ENCODE assay signal across 23 mouse cellular contexts in genomic region chr6:86244866-86245265, GRCm38 (mm10). TPM values are rescaled to one million over a fixed set of nuclear protein-coding genes. Genes with fewer than 3 reads are reported as not detected.
A peak's percentile ranks its signal among the peaks of the same experiment; 100 is the strongest.
DNase-seq lines count a peak whose midpoint lies in the region; ATAC-seq lines count a peak whose summit lies in the region.
"Had no signal": no experiment of that assay in that cellular context is flagged by ENCODE, and none has a peak within 500 bp of the region (broad histone marks: within the 10 kb centered on the region; RNA-seq: fewer than 3 reads in every experiment).

No protein-coding gene starts in this region.

- 41% methylated on average over 3 of the region's 3 CpGs for WGBS in forebrain, embryonic 10.5 days
- 23% methylated on average over 3 of the region's 3 CpGs for WGBS in forebrain, embryonic 14.5 days
- WGBS in hindbrain, embryonic 11.5 days: 24% methylated on average over 3 of the region's 3 CpGs
- 22% methylated on average over 3 of the region's 3 CpGs for WGBS in hindbrain, embryonic 13.5 days

- H3K27me3 ChIP-seq in forebrain, embryonic 10.5 days (ENCODE audit: poor library complexity, severe bottlenecking): no peaks in the 10 kb centered on the region; the same call in 1 of the 2 replicates
- no peaks in the 10 kb centered on the region for H3K27me3 ChIP-seq in forebrain, embryonic 14.5 days (replicated peaks; ENCODE audit: control insufficient read depth, insufficient read depth, low read length)
- H3K27me3 ChIP-seq in hindbrain, embryonic 11.5 days (ENCODE audit: control insufficient read depth, insufficient read depth, low read length): no peaks in the 10 kb centered on the region
- no peaks in the 10 kb centered on the region for H3K27me3 ChIP-seq in hindbrain, embryonic 13.5 days
- H3K27me3 ChIP-seq: embryonic facial prominence, embryonic 15.5 days; forebrain, embryonic 13.5 days had no signal

- peaks cover 37% of the 10 kb centered on the region for H3K4me1 ChIP-seq in forebrain, embryonic 10.5 days
- peaks cover 8% of the 10 kb centered on the region; the same call in 1 of the 2 replicates for H3K4me1 ChIP-seq in forebrain, embryonic 14.5 days (ENCODE audit: control insufficient read depth, insufficient read depth, low read length)
- no peaks in the 10 kb centered on the region for H3K4me1 ChIP-seq in hindbrain, embryonic 11.5 days (replicated peaks; ENCODE audit: control insufficient read depth, insufficient read depth, low read length)
- H3K4me1 ChIP-seq in hindbrain, embryonic 13.5 days (replicated peaks): peaks cover 10% of the 10 kb centered on the region; the same call in 1 of the 2 replicates
- H3K4me1 ChIP-seq: embryonic facial prominence, embryonic 15.5 days had no signal

- H3K4me3 ChIP-seq in forebrain, embryonic 10.5 days: no peak overlapping the region
- H3K4me3 ChIP-seq in forebrain, embryonic 14.5 days (ENCODE audit: low read depth, low read length): no peak overlapping the region
- no peak overlapping the region for H3K4me3 ChIP-seq in hindbrain, embryonic 11.5 days (ENCODE audit: low read depth, low read length)
- H3K4me3 ChIP-seq in hindbrain, embryonic 13.5 days: no peak overlapping the region
- H3K4me3 ChIP-seq: embryonic facial prominence, embryonic 15.5 days; erythroblast, embryonic 14.5 days; forebrain, embryonic 13.5 days; heart, embryonic 10.5 days had no signal

- H3K36me3 ChIP-seq in forebrain, embryonic 10.5 days (replicated peaks): no peaks in the 10 kb centered on the region
- H3K36me3 ChIP-seq in forebrain, embryonic 14.5 days (ENCODE audit: control insufficient read depth, insufficient read depth, low read length): no peaks in the 10 kb centered on the region
- no peaks in the 10 kb centered on the region for H3K36me3 ChIP-seq in hindbrain, embryonic 11.5 days (ENCODE audit: control insufficient read depth, insufficient read depth, low read length)
- H3K36me3 ChIP-seq in hindbrain, embryonic 13.5 days: no peaks in the 10 kb centered on the region
- H3K36me3 ChIP-seq: embryonic facial prominence, embryonic 15.5 days; heart, embryonic 10.5 days had no signal

- no peak overlapping the region for H3K4me2 ChIP-seq in forebrain, embryonic 14.5 days (ENCODE audit: low read length)
- no peak overlapping the region for H3K4me2 ChIP-seq in hindbrain, embryonic 11.5 days (replicated peaks; ENCODE audit: low read depth, low read length)
- H3K4me2 ChIP-seq in hindbrain, embryonic 13.5 days: no peak overlapping the region
- H3K4me2 ChIP-seq: embryonic facial prominence, embryonic 15.5 days; forebrain, embryonic 13.5 days had no signal

- H3K9ac ChIP-seq in forebrain, embryonic 14.5 days (ENCODE audit: low read length): no peak overlapping the region
- H3K9ac ChIP-seq in hindbrain, embryonic 11.5 days (ENCODE audit: low read depth, low read length): no peak overlapping the region
- H3K9ac ChIP-seq in hindbrain, embryonic 13.5 days: no peak overlapping the region
- H3K9ac ChIP-seq: embryonic facial prominence, embryonic 15.5 days; forebrain, embryonic 13.5 days had no signal

- no peak for ATAC-seq in forebrain, embryonic 14.5 days
- no peak for ATAC-seq in hindbrain, embryonic 11.5 days (ENCODE audit: low FRiP score)
- no peak for ATAC-seq in hindbrain, embryonic 13.5 days (ENCODE audit: low FRiP score)
- ATAC-seq: CD4-positive, CD25-positive, alpha-beta regulatory T cell, adult 4 months; forebrain, embryonic 13.5 days; hindbrain, postnatal 0 days had no signal

- intact Hi-C loops in heart, postnatal 14 days (cut with DNase I): no loop called here

- no peaks in the 10 kb centered on the region for H3K9me3 ChIP-seq in forebrain, embryonic 10.5 days
- no peaks in the 10 kb centered on the region for H3K9me3 ChIP-seq in forebrain, embryonic 14.5 days (replicated peaks; ENCODE audit: control insufficient read depth, low read length)
- no peaks in the 10 kb centered on the region for H3K9me3 ChIP-seq in hindbrain, embryonic 11.5 days (ENCODE audit: control insufficient read depth, low read length)
- H3K9me3 ChIP-seq in hindbrain, embryonic 13.5 days: no peaks in the 10 kb centered on the region
- H3K9me3 ChIP-seq: embryonic facial prominence, embryonic 15.5 days; forebrain, embryonic 13.5 days; G1E; heart, embryonic 10.5 days had no signal

- DNase-seq in forebrain, embryonic 10.5 days (ENCODE audit: extremely low spot score, low spot score): no peak
- no peak for DNase-seq in forebrain, embryonic 14.5 days (ENCODE audit: low spot score)
- DNase-seq in hindbrain, embryonic 11.5 days (ENCODE audit: low spot score): peak; percentile 33
- peak; percentile 17 for DNase-seq in R1 (ENCODE audit: low read depth, low spot score)
- DNase-seq in embryo, embryonic 9.5 days (ENCODE audit: extremely low spot score): peak; percentile 26
- no peak for DNase-seq in heart, postnatal 14 days
- DNase-seq: adrenal gland, postnatal 10 days; B cell, adult 2 months; cerebellum, adult 11 months; cerebellum, adult 8-10 months; cerebellum, postnatal 14 days; gastrocnemius, postnatal 10 days; heart, adult 18-20 months; heart, postnatal 10 days had no signal

- 0 out of 2 replicates have a peak overlapping the region, but pooled peaks have one; percentile 2 for H3K27ac ChIP-seq in forebrain, embryonic 10.5 days
- H3K27ac ChIP-seq in forebrain, embryonic 14.5 days (ENCODE audit: low read depth, low read length): no peak overlapping the region
- no peak overlapping the region for H3K27ac ChIP-seq in hindbrain, embryonic 11.5 days (ENCODE audit: low read depth, low read length)
- no peak overlapping the region for H3K27ac ChIP-seq in hindbrain, embryonic 13.5 days
- H3K27ac ChIP-seq: embryonic facial prominence, embryonic 15.5 days; forebrain, embryonic 13.5 days; heart, embryonic 10.5 days; hindbrain, postnatal 0 days had no signal

RNA-seq across cellular contexts. Expression of gene Tgfa, which starts 49.8 kb away (rescaled TPM):
- 1.2 and 1.3 TPM in 2 replicates for polyA plus RNA-seq in forebrain, embryonic 10.5 days (2016; fragmentation: Nextera tagmentation; extraction: Ambion mirVana)
- polyA plus RNA-seq in forebrain, embryonic 14.5 days (2014; fragmentation: Nextera tagmentation; extraction: Ambion mirVana): 7.5 and 12.0 TPM in 2 replicates
- 2.2 and 2.5 TPM in 2 replicates for polyA plus RNA-seq in hindbrain, embryonic 11.5 days (2014; fragmentation: Nextera tagmentation; extraction: Ambion mirVana)
- 9.5 and 9.6 TPM in 2 replicates for polyA plus RNA-seq in hindbrain, embryonic 13.5 days (2015; fragmentation: Nextera tagmentation; extraction: Ambion mirVana)
- 1 to 10 TPM; 1.3 to 1.4 TPM for total RNA-seq in heart, postnatal 14 days (2021)
- total RNA-seq: common myeloid progenitor, adult 5-6 weeks had no signal
- polyA plus RNA-seq: erythroblast, embryonic 14.5 days had no signal

Comparison
In these comparisons a context has a peak if more than half of its experiments do, and no peak if none do; other contexts are left out.
1. DNase-seq: peak in hindbrain, embryonic 11.5 days (single experiment), R1 (single experiment) and embryo, embryonic 9.5 days (single experiment); none in forebrain, embryonic 10.5 days (single experiment), forebrain, embryonic 14.5 days (single experiment) and heart, postnatal 14 days (0 of 2).